Mouse (Mus musculus): ENCODE measurements around the gene C8a. TPM values are rescaled to one million over a fixed set of nuclear protein-coding genes. Genes with fewer than 3 reads are reported as not detected.

Gene C8a
- total and polyA plus RNA-seq, 2 experiments from 2014 or later, result 0.04 TPM; not detected in 1

DNA sequence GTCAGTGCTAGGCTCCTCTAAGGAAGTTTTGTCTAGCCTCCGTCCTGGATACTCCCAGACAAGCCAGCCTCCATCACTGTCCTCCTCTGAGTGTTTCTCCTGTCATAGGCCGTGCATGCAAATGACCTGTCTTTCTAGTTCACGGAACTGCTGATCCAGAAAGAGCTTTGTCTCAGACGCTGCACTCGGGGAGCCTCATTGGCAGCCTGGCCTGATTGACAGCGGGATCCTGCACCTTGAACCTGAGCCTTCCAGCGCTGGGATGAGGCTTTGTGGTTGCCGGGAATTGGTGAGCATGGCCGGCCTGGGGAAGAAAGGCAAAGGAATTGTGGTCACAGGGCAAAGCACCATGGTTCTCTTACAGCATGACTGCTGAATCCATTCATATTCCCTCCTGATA, 11.3 kb upstream of the C8a start:
- WGBS, result 41% methylated on average over 9 of the region's 9 CpGs
- Histone ChIP-seq H3K9me3 (ENCODE audit: low read length) (no peaks in the 10 kb centered on the region), H3K27me3 (ENCODE audit: insufficient read depth, low read length) (no peaks in the 10 kb centered on the region), H3K9ac (replicated peaks; ENCODE audit: low read length, poor library complexity, severe bottlenecking) (no peak overlapping the region), H3K27ac (ENCODE audit: low read depth, low read length) (no peak overlapping the region), H3K4me2 (ENCODE audit: low read depth, low read length, poor library complexity, severe bottlenecking) (no peak overlapping the region), H3K4me1 (ENCODE audit: insufficient read depth, low read length) (no peaks in the 10 kb centered on the region), H3K36me3 (ENCODE audit: insufficient read depth, low read length) (no peaks in the 10 kb centered on the region), H3K4me3 (ENCODE audit: low read depth, low read length) (no peak overlapping the region)
- no peak for TF ChIP-seq CTCF (IDR thresholded peaks at IDR 0.05)
- no peak for DNase-seq (ENCODE audit: low spot score)
- ATAC-seq (ENCODE audit: low FRiP score), result no peak

DNA sequence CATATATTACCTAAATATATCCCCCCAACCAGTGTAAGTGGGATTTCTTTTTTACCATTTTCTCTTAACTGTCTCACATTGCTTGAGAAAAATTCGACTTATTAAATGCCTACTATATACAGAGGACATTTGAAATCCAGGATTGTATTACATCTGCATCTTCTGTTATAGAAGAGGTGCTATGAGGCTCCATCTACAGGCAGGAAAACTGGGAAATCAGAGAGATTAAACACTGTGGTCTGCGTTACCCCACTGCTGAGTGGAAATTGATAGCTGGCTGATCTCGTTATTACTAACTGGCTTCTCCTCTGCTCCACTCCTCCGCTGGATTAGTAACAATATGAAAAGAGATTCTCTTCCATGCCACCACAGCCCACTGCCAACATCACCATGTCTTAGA, 366 bp downstream of the C8a start:
- Histone ChIP-seq H3K27ac (ENCODE audit: low read depth, low read length) (no peak overlapping the region), H3K9ac (replicated peaks; ENCODE audit: low read length, poor library complexity, severe bottlenecking) (no peak overlapping the region), H3K36me3 (ENCODE audit: insufficient read depth, low read length) (no peaks in the 10 kb centered on the region), H3K4me2 (ENCODE audit: low read depth, low read length, poor library complexity, severe bottlenecking) (no peak overlapping the region), H3K4me1 (ENCODE audit: insufficient read depth, low read length) (no peaks in the 10 kb centered on the region), H3K9me3 (ENCODE audit: low read length) (no peaks in the 10 kb centered on the region), H3K4me3 (ENCODE audit: low read depth, low read length) (no peak overlapping the region), H3K27me3 (ENCODE audit: insufficient read depth, low read length) (no peaks in the 10 kb centered on the region)
- DNase-seq (ENCODE audit: low spot score), result peak; percentile 24
- 65% methylated on average over 4 of the region's 4 CpGs for WGBS
- TF ChIP-seq CTCF (IDR thresholded peaks at IDR 0.05), result peak; percentile 64
- ATAC-seq (ENCODE audit: low FRiP score), result no peak

DNA sequence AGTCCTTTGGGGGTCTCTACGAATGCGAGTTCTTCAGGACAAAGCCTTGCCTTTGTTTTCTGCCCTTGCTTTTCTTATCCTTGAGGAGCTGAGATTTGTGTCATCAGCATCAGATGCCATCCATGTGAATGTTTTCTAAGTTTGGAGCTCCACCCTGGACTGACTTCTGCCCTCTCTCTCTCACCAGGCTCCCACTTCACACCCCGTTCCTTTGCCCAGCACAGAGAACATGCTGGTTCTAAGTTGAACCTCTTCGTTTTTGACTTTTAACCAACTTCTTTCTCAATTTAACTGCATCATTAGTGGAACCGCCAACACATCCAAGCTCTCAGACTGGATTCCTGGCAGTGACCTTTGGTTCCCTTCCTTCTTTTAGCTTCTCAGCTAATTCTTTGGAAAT, 6.0 kb downstream of the C8a start:
- TF ChIP-seq CTCF (IDR thresholded peaks at IDR 0.05), result no peak
- DNase-seq (ENCODE audit: low spot score) (no peak), ATAC-seq (ENCODE audit: low FRiP score) (no peak)
- Histone ChIP-seq H3K27ac (ENCODE audit: low read depth, low read length) (no peak overlapping the region), H3K4me1 (ENCODE audit: insufficient read depth, low read length) (no peaks in the 10 kb centered on the region), H3K9me3 (ENCODE audit: low read length) (no peaks in the 10 kb centered on the region), H3K4me3 (ENCODE audit: low read depth, low read length) (no peak overlapping the region), H3K36me3 (ENCODE audit: insufficient read depth, low read length) (no peaks in the 10 kb centered on the region), H3K9ac (replicated peaks; ENCODE audit: low read length, poor library complexity, severe bottlenecking) (no peak overlapping the region), H3K4me2 (ENCODE audit: low read depth, low read length, poor library complexity, severe bottlenecking) (no peak overlapping the region), H3K27me3 (ENCODE audit: insufficient read depth, low read length) (no peaks in the 10 kb centered on the region)
- 90% methylated on average over 5 of the region's 5 CpGs for WGBS

DNA sequence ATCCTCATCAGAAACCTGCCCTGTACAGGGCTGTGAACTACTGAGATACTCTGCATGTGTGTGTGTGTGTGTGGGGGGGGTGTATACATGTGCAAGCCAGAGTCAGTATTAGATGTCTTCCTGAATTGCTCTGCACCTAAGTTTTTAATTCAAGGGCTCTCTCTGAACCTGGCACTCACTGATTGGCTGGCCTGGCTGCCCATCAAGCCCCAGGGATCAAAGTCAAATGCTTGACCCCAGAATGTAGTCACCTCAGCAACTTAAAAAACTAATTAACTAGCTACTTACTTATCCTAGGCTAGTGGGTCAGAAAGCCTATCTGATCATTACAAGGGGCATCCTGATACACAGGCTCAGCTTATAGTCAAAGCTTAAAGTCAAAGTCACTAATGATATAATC, 6.6 kb downstream of the C8a start:
- Histone ChIP-seq H3K4me3 (ENCODE audit: low read depth, low read length) (no peak overlapping the region), H3K36me3 (ENCODE audit: insufficient read depth, low read length) (no peaks in the 10 kb centered on the region), H3K27me3 (ENCODE audit: insufficient read depth, low read length) (no peaks in the 10 kb centered on the region), H3K27ac (ENCODE audit: low read depth, low read length) (no peak overlapping the region), H3K4me2 (ENCODE audit: low read depth, low read length, poor library complexity, severe bottlenecking) (no peak overlapping the region), H3K9me3 (ENCODE audit: low read length) (no peaks in the 10 kb centered on the region), H3K4me1 (ENCODE audit: insufficient read depth, low read length) (no peaks in the 10 kb centered on the region), H3K9ac (replicated peaks; ENCODE audit: low read length, poor library complexity, severe bottlenecking) (no peak overlapping the region)
- TF ChIP-seq CTCF (IDR thresholded peaks at IDR 0.05), result no peak
- no peak for ATAC-seq (ENCODE audit: low FRiP score)
- no peak for DNase-seq (ENCODE audit: low spot score)

DNA sequence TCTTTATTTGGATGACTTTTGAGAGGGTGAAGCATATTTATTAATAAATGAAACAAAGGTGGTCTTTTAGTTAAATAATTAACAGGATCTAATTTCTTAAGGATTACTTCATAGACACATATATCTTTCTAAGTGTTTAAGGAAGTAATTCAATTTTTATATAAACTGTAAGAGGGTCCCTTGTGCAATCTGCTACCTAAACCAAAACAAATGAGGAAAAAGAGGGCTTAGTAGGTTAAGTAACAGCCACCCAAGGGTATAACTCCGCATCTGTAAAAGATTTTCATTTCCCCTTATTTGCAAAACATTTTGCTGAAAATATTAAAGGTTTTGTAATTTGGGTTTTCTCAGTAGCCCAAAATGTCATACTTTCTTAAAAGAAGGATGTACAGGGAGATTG, 11.8 kb downstream of the C8a start:
- Histone ChIP-seq H3K4me3 (ENCODE audit: low read depth, low read length) (no peak overlapping the region), H3K9me3 (ENCODE audit: low read length) (no peaks in the 10 kb centered on the region), H3K4me2 (ENCODE audit: low read depth, low read length, poor library complexity, severe bottlenecking) (no peak overlapping the region), H3K9ac (replicated peaks; ENCODE audit: low read length, poor library complexity, severe bottlenecking) (no peak overlapping the region), H3K36me3 (ENCODE audit: insufficient read depth, low read length) (no peaks in the 10 kb centered on the region), H3K4me1 (ENCODE audit: insufficient read depth, low read length) (no peaks in the 10 kb centered on the region), H3K27ac (ENCODE audit: low read depth, low read length) (no peak overlapping the region), H3K27me3 (ENCODE audit: insufficient read depth, low read length) (no peaks in the 10 kb centered on the region)
- no peak for TF ChIP-seq CTCF (IDR thresholded peaks at IDR 0.05)
- 80% methylated on average over 1 of the region's 1 CpGs for WGBS
- DNase-seq (ENCODE audit: low spot score) (no peak), ATAC-seq (ENCODE audit: low FRiP score) (no peak)

DNA sequence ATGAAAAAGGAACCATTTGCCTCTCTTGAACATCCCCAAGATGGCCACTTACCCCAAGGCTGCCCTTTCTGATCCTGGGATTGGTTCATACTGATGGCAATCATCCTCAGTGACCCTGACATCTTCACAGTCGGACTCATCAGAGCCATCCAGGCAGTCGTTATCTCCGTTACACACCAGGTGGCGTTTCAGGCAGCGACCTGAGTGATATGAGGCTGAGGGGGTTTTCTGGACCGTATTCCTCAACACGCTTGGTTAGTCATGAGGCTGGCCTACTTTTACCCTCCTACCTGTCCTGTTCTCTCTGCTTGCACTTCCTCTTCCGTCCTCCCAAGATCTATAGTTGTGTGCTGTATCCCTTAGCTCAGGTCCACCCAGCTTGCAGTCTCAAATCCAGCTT, 15.0 kb downstream of the C8a start:
- DNase-seq (ENCODE audit: low spot score) (no peak), ATAC-seq (ENCODE audit: low FRiP score) (no peak)
- Histone ChIP-seq H3K27me3 (ENCODE audit: insufficient read depth, low read length) (no peaks in the 10 kb centered on the region), H3K27ac (ENCODE audit: low read depth, low read length) (no peak overlapping the region), H3K9ac (replicated peaks; ENCODE audit: low read length, poor library complexity, severe bottlenecking) (no peak overlapping the region), H3K4me1 (ENCODE audit: insufficient read depth, low read length) (no peaks in the 10 kb centered on the region), H3K4me3 (ENCODE audit: low read depth, low read length) (no peak overlapping the region), H3K4me2 (ENCODE audit: low read depth, low read length, poor library complexity, severe bottlenecking) (no peak overlapping the region), H3K36me3 (ENCODE audit: insufficient read depth, low read length) (no peaks in the 10 kb centered on the region), H3K9me3 (ENCODE audit: low read length) (no peaks in the 10 kb centered on the region)
- 83% methylated on average over 8 of the region's 8 CpGs for WGBS
- TF ChIP-seq CTCF (IDR thresholded peaks at IDR 0.05), result no peak

DNA sequence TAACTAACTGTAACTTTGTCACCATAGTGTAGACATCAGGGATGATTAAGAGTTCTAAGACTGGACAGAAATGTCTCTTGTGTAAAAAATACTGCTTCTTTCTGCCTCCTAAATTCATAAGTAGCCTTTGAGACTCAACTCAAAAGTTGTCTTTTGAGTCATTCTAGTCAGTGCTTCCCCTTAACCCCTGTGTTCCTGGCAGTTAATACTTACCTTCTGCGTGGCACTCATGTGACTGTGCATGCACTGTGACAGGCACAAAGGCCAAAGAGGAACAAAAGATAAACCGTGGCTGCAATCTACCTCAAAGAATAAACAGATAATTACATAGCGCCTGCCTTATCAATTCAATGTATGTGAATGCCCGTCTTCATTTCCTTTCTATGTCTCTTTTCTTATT, 18.4 kb downstream of the C8a start:
- no peak for TF ChIP-seq CTCF (IDR thresholded peaks at IDR 0.05)
- no peak overlapping the region for H3K27ac ChIP-seq (ENCODE audit: low read depth, low read length)
- no peaks in the 10 kb centered on the region for H3K27me3 ChIP-seq (ENCODE audit: insufficient read depth, low read length)
- no peak overlapping the region for H3K4me3 ChIP-seq (ENCODE audit: low read depth, low read length)
- 80% methylated on average over 4 of the region's 4 CpGs for WGBS
- DNase-seq (ENCODE audit: low spot score) (no peak), ATAC-seq (ENCODE audit: low FRiP score) (no peak)
- H3K9ac ChIP-seq (replicated peaks; ENCODE audit: low read length, poor library complexity, severe bottlenecking), result no peak overlapping the region
- no peaks in the 10 kb centered on the region for H3K9me3 ChIP-seq (ENCODE audit: low read length)
- no peaks in the 10 kb centered on the region for H3K4me1 ChIP-seq (ENCODE audit: insufficient read depth, low read length)
- H3K4me2 ChIP-seq (ENCODE audit: low read depth, low read length, poor library complexity, severe bottlenecking), result no peak overlapping the region
- H3K36me3 ChIP-seq (ENCODE audit: insufficient read depth, low read length), result no peaks in the 10 kb centered on the region

Measured in midbrain, postnatal 0 days (tissue).